Mouse (Mus musculus) small intestine, adult 2 months (tissue): ENCODE measurements around the gene B3galt4.

Experiments
- CTCF ChIP-seq: fragments of 200-500 bp; IDR thresholded peaks from 2 replicates; pipeline ENCODE4 v1.5.1; 2012; ENCODE audit warnings: low read depth, mild to moderate bottlenecking, control low read depth, inconsistent platforms, low read length, moderate library complexity, mixed read lengths; ENCODE audit not compliant: insufficient replicate concordance, insufficient read length; ENCODE audit errors: extremely low read depth
- POLR2A ChIP-seq: fragments of 200-500 bp; IDR thresholded peaks from 2 replicates; pipeline ENCODE4 v1.6.1; 2012; ENCODE audit warnings: low read depth, mild to moderate bottlenecking, control low read depth, inconsistent platforms, low read length, moderate library complexity

DNA sequence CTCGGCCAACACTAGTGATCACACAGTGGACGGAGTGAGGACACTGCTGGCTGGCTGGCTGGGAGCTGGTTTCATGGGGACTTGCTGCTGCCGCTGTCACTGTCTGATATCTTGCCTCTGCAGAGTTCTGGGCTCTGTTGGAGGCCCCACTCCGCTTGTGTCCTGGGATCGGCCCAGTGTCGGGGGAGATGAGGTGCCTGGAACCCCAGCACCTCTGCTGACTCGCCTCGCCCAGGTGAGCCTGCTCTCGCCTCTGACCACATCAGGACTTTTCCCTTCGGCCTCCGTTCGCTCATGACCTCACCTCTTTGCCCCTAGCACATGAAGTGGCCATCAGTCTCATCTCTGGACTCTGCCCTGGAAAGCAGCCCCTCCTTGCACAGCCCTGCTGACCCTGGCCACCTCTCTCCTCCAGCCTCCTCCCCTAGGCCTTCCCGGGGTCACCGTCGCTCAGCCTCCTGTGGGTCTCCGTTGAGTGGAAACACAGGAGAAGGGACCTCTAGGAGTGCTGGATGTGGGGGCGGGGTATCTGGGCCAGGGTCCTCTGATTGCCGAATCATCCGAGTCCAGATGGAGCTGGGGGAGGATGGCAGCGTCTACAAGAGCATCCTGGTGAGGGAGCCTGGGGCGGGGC is 15.7 kb downstream of the B3galt4 start:
- no peak for TF ChIP-seq CTCF
- TF ChIP-seq POLR2A: no peak
